Mouse (Mus musculus) CH12.LX (cell line): ENCODE measurements around the gene Alppl2.
A peak's percentile ranks its signal among the peaks of the same experiment; 100 is the strongest.

Experiments
- CTCF ChIP-seq, 2 experiments: IDR thresholded peaks in 1 of 2; conservative IDR thresholded peaks in 1 of 2; 2 replicates each; pipeline ENCODE4 v1.5.1; 2011 to 2012; ENCODE audit warnings: low read depth in 2 of 2, low read length in 2 of 2, improper control_type of control experiment in 1 of 2, inconsistent platforms in 1 of 2, mild to moderate bottlenecking in 1 of 2, moderate library complexity in 1 of 2
- E2F4 ChIP-seq: IDR thresholded peaks from 2 replicates; pipeline ENCODE4 v1.6.1; 2011; ENCODE audit warnings: low read depth, low read length, improper control_type of control experiment; ENCODE audit not compliant: insufficient replicate concordance
- MAFK ChIP-seq: IDR thresholded peaks from 2 replicates; pipeline ENCODE4 v1.6.1; 2011; ENCODE audit warnings: low read length, improper control_type of control experiment; ENCODE audit not compliant: insufficient replicate concordance
- MAZ ChIP-seq: IDR thresholded peaks from 2 replicates; pipeline ENCODE4 v1.6.1; 2012; ENCODE audit warnings: low read depth, mild to moderate bottlenecking, inconsistent platforms, low read length, improper control_type of control experiment, moderate library complexity
- PAX5 ChIP-seq: IDR thresholded peaks from 2 replicates; pipeline ENCODE4 v1.6.1; 2012; ENCODE audit warnings: low read length, inconsistent platforms, mixed read lengths
- POLR2A ChIP-seq: IDR thresholded peaks from 2 replicates; pipeline ENCODE4 v1.6.1; 2011; ENCODE audit warnings: low read depth, mild to moderate bottlenecking, improper control_type of control experiment, low read length
- POLR2AphosphoS2 ChIP-seq: IDR thresholded peaks from 2 replicates; pipeline ENCODE4 v1.6.1; 2011; ENCODE audit warnings: low read depth, low read length, improper control_type of control experiment
- SIN3A ChIP-seq: IDR thresholded peaks from 2 replicates; pipeline ENCODE4 v1.6.1; 2012; ENCODE audit warnings: low read length, improper control_type of control experiment, inconsistent platforms
- ZC3H11A ChIP-seq: IDR thresholded peaks from 2 replicates; pipeline ENCODE4 v1.6.1; 2012; ENCODE audit warnings: low read depth, mild to moderate bottlenecking, inconsistent platforms, low read length, improper control_type of control experiment
- ZKSCAN1 ChIP-seq: IDR thresholded peaks from 2 replicates; pipeline ENCODE4 v1.6.1; 2012; ENCODE audit warnings: low read depth, inconsistent platforms, low read length, improper control_type of control experiment, borderline replicate concordance
- ZNF384 ChIP-seq: IDR thresholded peaks from 2 replicates; pipeline ENCODE4 v1.6.1; 2012; ENCODE audit warnings: low read depth, low read length, improper control_type of control experiment, inconsistent platforms

GRCm38 (mm10) chr1:87098358-87098975 is 8.7 kb upstream of the Alppl2 start:
- peak in 1 of 2 experiments; percentile 77; a peak in 2 of 4 replicates for TF ChIP-seq CTCF (conservative IDR thresholded peaks at IDR 0.05 in 1 of 2, IDR thresholded peaks at IDR 0.05 in 1 of 2; ENCODE audit: low read depth in 2 of 2, low read length in 2 of 2)
- no peak for TF ChIP-seq POLR2AphosphoS2
- no peak for TF ChIP-seq MAFK
- no peak for TF ChIP-seq E2F4
- TF ChIP-seq MAZ, result no peak
- no peak for TF ChIP-seq POLR2A
- no peak for TF ChIP-seq ZNF384
- no peak for TF ChIP-seq SIN3A
- no peak for TF ChIP-seq ZKSCAN1
- no peak for TF ChIP-seq PAX5
- no peak for TF ChIP-seq ZC3H11A
